Mouse (Mus musculus): ENCODE data around the gene Gm5431. TPM values are rescaled to one million over a fixed set of nuclear protein-coding genes. Genes with fewer than 3 reads are reported as not detected.
"Not testable (repeated sequence)": the region's sequence is repeated elsewhere in the genome, so short reads cannot be mapped to it uniquely, and the experiment has no call there.

Gm5431 gene
- polyA plus RNA-seq, 1 experiment, result not detected

GRCm38 (mm10) chr11:48852624-48853473 lies 49.2 kb downstream of the Gm5431 start:
- Histone ChIP-seq H3K4me3 (ENCODE audit: insufficient read depth, low read depth, low read length) (peak overlapping the region; percentile 82), H3K4me1 (ENCODE audit: control insufficient read depth, insufficient read depth, insufficient read length, low read length) (0 out of 2 replicates have a peak, but pooled peaks cover 5% of the 10 kb centered on the region), H3K27ac (replicated peaks; ENCODE audit: low read depth, low read length) (no peak overlapping the region)

GRCm38 (mm10) chr11:48852190-48852589 lies 49.8 kb downstream of the Gm5431 start:
- H3K4me3 ChIP-seq (ENCODE audit: insufficient read depth, low read depth, low read length), result no peak overlapping the region
- H3K27ac ChIP-seq (replicated peaks; ENCODE audit: low read depth, low read length), result no peak overlapping the region
- H3K4me1 ChIP-seq (ENCODE audit: control insufficient read depth, insufficient read depth, insufficient read length, low read length), result 0 out of 2 replicates have a peak, but pooled peaks cover 5% of the 10 kb centered on the region

- 0 out of 2 replicates have a peak, but pooled peaks cover 5% of the 10 kb centered on the region for H3K4me1 ChIP-seq (ENCODE audit: control insufficient read depth, insufficient read depth, insufficient read length, low read length)
- H3K27ac ChIP-seq (replicated peaks; ENCODE audit: low read depth, low read length), result no peak overlapping the region
These were observed 50.6 kb downstream of the Gm5431 start for GRCm38 (mm10) chr11:48851270-48851995.

GRCm38 (mm10) chr11:48850240-48850639 lies 51.8 kb downstream of the Gm5431 start:
- no peak overlapping the region for H3K27ac ChIP-seq (replicated peaks; ENCODE audit: low read depth, low read length)
- H3K4me1 ChIP-seq (ENCODE audit: control insufficient read depth, insufficient read depth, insufficient read length, low read length), result 0 out of 2 replicates have a peak, but pooled peaks cover 5% of the 10 kb centered on the region
- no peak overlapping the region for H3K4me3 ChIP-seq (ENCODE audit: insufficient read depth, low read depth, low read length)

More at GRCm38 (mm10) chr11:48851270-48851995, 50.6 kb downstream of the Gm5431 start:
- H3K4me3 ChIP-seq (ENCODE audit: insufficient read depth, low read depth, low read length), result no peak overlapping the region

- Histone ChIP-seq H3K4me3 (ENCODE audit: insufficient read depth, low read depth, low read length) (no peak overlapping the region), H3K4me1 (ENCODE audit: control insufficient read depth, insufficient read depth, insufficient read length, low read length) (no peaks in the 10 kb centered on the region), H3K27ac (replicated peaks; ENCODE audit: low read depth, low read length) (no peak overlapping the region)
These were observed 55.1 kb downstream of the Gm5431 start for GRCm38 (mm10) chr11:48846881-48847280.

GRCm38 (mm10) chr11:48846362-48846761 lies 55.7 kb downstream of the Gm5431 start:
- H3K4me1 ChIP-seq (ENCODE audit: control insufficient read depth, insufficient read depth, insufficient read length, low read length); H3K4me3 ChIP-seq (ENCODE audit: insufficient read depth, low read depth, low read length); H3K27ac ChIP-seq (replicated peaks; ENCODE audit: low read depth, low read length): not testable (repeated sequence)

- Histone ChIP-seq H3K4me3 (ENCODE audit: insufficient read depth, low read depth, low read length) (no peak overlapping the region), H3K4me1 (ENCODE audit: control insufficient read depth, insufficient read depth, insufficient read length, low read length) (no peaks in the 10 kb centered on the region), H3K27ac (replicated peaks; ENCODE audit: low read depth, low read length) (no peak overlapping the region)
These were observed 56.7 kb downstream of the Gm5431 start for GRCm38 (mm10) chr11:48845244-48845815.

GRCm38 (mm10) chr11:48844309-48844708 lies 57.7 kb downstream of the Gm5431 start:
- H3K27ac ChIP-seq (replicated peaks; ENCODE audit: low read depth, low read length), result no peak overlapping the region
- H3K4me1 ChIP-seq (ENCODE audit: control insufficient read depth, insufficient read depth, insufficient read length, low read length), result no peaks in the 10 kb centered on the region
- no peak overlapping the region for H3K4me3 ChIP-seq (ENCODE audit: insufficient read depth, low read depth, low read length)

- no peaks in the 10 kb centered on the region for H3K4me1 ChIP-seq (ENCODE audit: control insufficient read depth, insufficient read depth, insufficient read length, low read length)
- no peak overlapping the region for H3K27ac ChIP-seq (replicated peaks; ENCODE audit: low read depth, low read length)
- no peak overlapping the region for H3K4me3 ChIP-seq (ENCODE audit: insufficient read depth, low read depth, low read length)
These were observed 58.8 kb downstream of the Gm5431 start for GRCm38 (mm10) chr11:48843202-48843601.

GRCm38 (mm10) chr11:48842378-48842792 lies 59.6 kb downstream of the Gm5431 start:
- Histone ChIP-seq H3K27ac (replicated peaks; ENCODE audit: low read depth, low read length) (no peak overlapping the region), H3K4me1 (ENCODE audit: control insufficient read depth, insufficient read depth, insufficient read length, low read length) (no peaks in the 10 kb centered on the region), H3K4me3 (ENCODE audit: insufficient read depth, low read depth, low read length) (no peak overlapping the region)

GRCm38 (mm10) chr11:48841213-48841612 lies 60.8 kb downstream of the Gm5431 start:
- Histone ChIP-seq H3K4me3 (ENCODE audit: insufficient read depth, low read depth, low read length) (no peak overlapping the region), H3K4me1 (ENCODE audit: control insufficient read depth, insufficient read depth, insufficient read length, low read length) (no peaks in the 10 kb centered on the region; the same call in 1 of the 2 replicates), H3K27ac (replicated peaks; ENCODE audit: low read depth, low read length) (no peak overlapping the region)

GRCm38 (mm10) chr11:48840805-48841204 lies 61.2 kb downstream of the Gm5431 start:
- no peaks in the 10 kb centered on the region; the same call in 1 of the 2 replicates for H3K4me1 ChIP-seq (ENCODE audit: control insufficient read depth, insufficient read depth, insufficient read length, low read length)
- no peak overlapping the region for H3K4me3 ChIP-seq (ENCODE audit: insufficient read depth, low read depth, low read length)

GRCm38 (mm10) chr11:48838879-48839680 lies 62.9 kb downstream of the Gm5431 start:
- no peak overlapping the region for H3K4me3 ChIP-seq (ENCODE audit: insufficient read depth, low read depth, low read length)
- no peaks in the 10 kb centered on the region; the same call in 1 of the 2 replicates for H3K4me1 ChIP-seq (ENCODE audit: control insufficient read depth, insufficient read depth, insufficient read length, low read length)
- no peak overlapping the region for H3K27ac ChIP-seq (replicated peaks; ENCODE audit: low read depth, low read length)

More at GRCm38 (mm10) chr11:48840805-48841204, 61.2 kb downstream of the Gm5431 start:
- H3K27ac ChIP-seq (replicated peaks; ENCODE audit: low read depth, low read length), result no peak overlapping the region

- H3K4me1 ChIP-seq (ENCODE audit: control insufficient read depth, insufficient read depth, insufficient read length, low read length), result no peaks in the 10 kb centered on the region; the same call in 1 of the 2 replicates
- H3K4me3 ChIP-seq (ENCODE audit: insufficient read depth, low read depth, low read length), result peak overlapping the region; percentile 81
- H3K27ac ChIP-seq (replicated peaks; ENCODE audit: low read depth, low read length), result no peak overlapping the region
These were observed 63.7 kb downstream of the Gm5431 start for GRCm38 (mm10) chr11:48838181-48838797.

Measured in brown adipose tissue, adult 24 weeks (tissue).